ENCODE assay signal across 12 mouse cellular contexts in the genomic region with DNA sequence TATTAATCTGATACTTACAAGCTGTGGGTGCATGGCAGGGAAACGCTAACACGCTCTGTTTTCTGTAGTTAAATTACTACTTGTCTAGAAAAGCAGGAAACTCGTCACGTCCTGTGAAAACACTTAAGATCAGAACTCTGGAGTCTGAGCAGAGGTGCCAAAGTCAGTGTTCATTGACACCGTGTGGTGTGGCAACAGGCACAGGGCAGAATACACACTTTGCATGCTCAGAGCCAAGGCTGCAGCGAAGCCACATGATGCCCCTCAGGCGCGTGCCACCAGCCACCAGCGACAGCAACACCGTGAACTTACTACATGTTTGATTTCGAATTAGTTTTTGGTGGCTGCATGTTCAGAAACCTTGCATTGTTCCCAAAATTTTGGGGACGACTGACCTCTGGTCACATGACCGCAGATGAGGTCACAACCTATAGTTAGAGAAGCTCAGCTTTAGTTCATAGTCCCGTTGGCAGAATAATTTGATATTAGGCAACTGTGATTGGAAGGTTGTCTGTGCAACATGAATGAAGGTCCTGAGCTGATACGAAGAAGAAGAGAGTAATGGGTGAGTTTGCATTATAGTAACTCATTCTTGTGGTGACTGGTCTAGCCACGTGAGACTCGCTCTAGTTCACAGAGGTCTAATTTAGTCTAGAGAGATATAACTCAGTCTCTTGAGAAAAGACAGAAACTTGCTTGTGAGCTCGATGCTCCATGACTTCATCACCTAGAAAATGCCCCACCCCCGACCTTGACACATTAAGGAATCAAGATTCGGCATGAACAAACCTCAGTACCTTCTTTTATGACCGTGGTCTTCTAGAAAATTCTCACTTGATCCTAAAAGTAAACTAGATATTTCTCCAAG. TPM values are rescaled to one million over a fixed set of nuclear protein-coding genes. Genes with fewer than 3 reads are reported as not detected.
DNase-seq lines count a peak whose midpoint lies in the region; TF ChIP-seq lines count a peak whose summit lies in the region.
"Had no signal": no experiment of that assay in that cellular context is flagged by ENCODE, and none has a peak within 500 bp of the region (broad histone marks: within the 10 kb centered on the region; RNA-seq: fewer than 3 reads in every experiment).

No protein-coding gene starts in this region.

- H3K27ac ChIP-seq in testis, adult 2 months (ENCODE audit: control insufficient read depth, insufficient read depth, low read depth, low read length): no peak overlapping the region
- no peak overlapping the region for H3K27ac ChIP-seq in bone marrow, adult 2 months (ENCODE audit: control insufficient read depth, insufficient read depth, low read depth, low read length, poor library complexity)
- H3K27ac ChIP-seq: hindbrain, embryonic 14.5 days had no signal

- TF ChIP-seq CTCF in testis, adult 2 months (IDR thresholded peaks at IDR 0.05; ENCODE audit: control insufficient read depth, insufficient read depth, insufficient replicate concordance, low read depth, low read length): no peak
- no peak for TF ChIP-seq CTCF in bone marrow, adult 2 months (IDR thresholded peaks at IDR 0.05; ENCODE audit: control insufficient read depth, insufficient read depth, low read length)

- TF ChIP-seq POLR2A in testis, adult 2 months (IDR thresholded peaks at IDR 0.05; ENCODE audit: control insufficient read depth, low read depth, low read length): no peak
- 0 out of 2 replicates have a peak, but pooled peaks have one; percentile 21 for TF ChIP-seq POLR2A in bone marrow, adult 2 months (IDR thresholded peaks at IDR 0.05; ENCODE audit: borderline replicate concordance, control insufficient read depth, low read depth, low read length)

- WGBS in bone marrow, adult 2 months: 53% methylated on average over 21 of the region's 21 CpGs

- no peak for DNase-seq in testis, postnatal 10 days (ENCODE audit: low spot score)
- peak; percentile 75 to 80 for DNase-seq in natural killer cell, adult 2 months (ENCODE audit: low spot score in 2 of 2)
- no peak for DNase-seq in neural tube, embryonic 10.5 days (ENCODE audit: extremely low spot score, low spot score)
- DNase-seq in urinary bladder, postnatal 25 days (ENCODE audit: low spot score): no peak
- DNase-seq in gastrocnemius, postnatal 4 days (ENCODE audit: low spot score in 2 of 2): no peak
- DNase-seq: cerebellum, adult 9-10 months; kidney, adult 9 months had no signal

- peak overlapping the region; percentile 61 for H3K4me3 ChIP-seq in testis, adult 2 months (ENCODE audit: control insufficient read depth, low read depth, low read length)
- H3K4me3 ChIP-seq in bone marrow, adult 2 months (replicated peaks; ENCODE audit: control insufficient read depth, low read depth, low read length): no peak overlapping the region
- H3K4me3 ChIP-seq: embryonic facial prominence, embryonic 10.5 days; limb, embryonic 10.5 days had no signal

- H3K36me3 ChIP-seq in testis, adult 2 months (ENCODE audit: control insufficient read depth, insufficient read depth, low read length): no peaks in the 10 kb centered on the region
- H3K36me3 ChIP-seq: embryonic facial prominence, embryonic 10.5 days; limb, embryonic 10.5 days had no signal

- H3K27me3 ChIP-seq in testis, adult 2 months (ENCODE audit: control insufficient read depth, insufficient read depth, low read length): 0 out of 2 replicates have a peak, but pooled peaks cover 2% of the 10 kb centered on the region

- peaks cover 20% of the 10 kb centered on the region for H3K4me1 ChIP-seq in testis, adult 2 months (ENCODE audit: control insufficient read depth, insufficient read depth, low read length)
- H3K4me1 ChIP-seq in bone marrow, adult 2 months (ENCODE audit: control insufficient read depth, insufficient read depth, low read length): peaks cover 2% of the 10 kb centered on the region

RNA-seq across cellular contexts. Expression of gene Il6st, which starts 25.6 kb away (rescaled TPM):
- polyA plus RNA-seq in testis, adult 2 months (2012; rRNA removed): 3.9 and 4.0 TPM in 2 replicates
- 13.9 and 29.0 TPM in 2 replicates for polyA plus RNA-seq in bone marrow, adult 2 months (2011; ENCODE audit: insufficient read depth, insufficient read length, low replicate concordance, missing spikeins)
- 100 to 1,000 TPM; 177 to 178 TPM for total RNA-seq in gastrocnemius, postnatal 4 days (2021)

Comparison
In these comparisons a context has a peak if more than half of its experiments do, and no peak if none do; other contexts are left out.
1. DNase-seq: peak in natural killer cell, adult 2 months (2 of 2); none in testis, postnatal 10 days (single experiment), neural tube, embryonic 10.5 days (single experiment), urinary bladder, postnatal 25 days (single experiment) and gastrocnemius, postnatal 4 days (0 of 2).